Mouse (Mus musculus): Measurements from ENCODE around the gene Tm6sf2. TPM values are rescaled to one million over a fixed set of nuclear protein-coding genes. Genes with fewer than 3 reads are reported as not detected.

Gene Tm6sf2
- polyA plus RNA-seq, 1 experiment, result 0.54 TPM

DNA sequence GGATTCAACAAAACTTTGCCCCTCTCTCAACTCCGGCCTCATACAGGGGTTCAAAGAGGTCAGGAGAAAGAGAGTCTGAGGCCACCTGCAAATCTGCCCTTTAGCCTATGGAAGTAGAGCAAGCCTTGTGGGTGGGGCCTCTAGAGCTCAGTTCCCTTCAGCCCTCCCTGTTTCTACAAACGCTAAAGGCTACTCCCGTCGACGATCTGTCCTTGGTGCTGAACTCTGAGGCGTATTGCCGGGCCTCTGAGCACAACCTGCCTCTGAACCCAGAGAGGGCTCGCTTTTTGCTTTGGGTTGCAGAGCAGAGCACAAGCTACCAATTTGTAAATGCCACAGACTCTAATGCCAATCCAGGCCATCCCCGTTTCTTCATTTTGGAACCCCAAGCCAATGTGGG, 44.9 kb downstream of the Tm6sf2 start:
- Histone ChIP-seq H3K4me3 (no peak overlapping the region), H3ac (ENCODE audit: control insufficient read depth, insufficient read length) (no peak overlapping the region), H3K27me3 (ENCODE audit: control insufficient read depth, insufficient read depth, insufficient read length) (peaks cover 76% of the 10 kb centered on the region), H3K79me2 (ENCODE audit: control insufficient read depth, insufficient read depth) (no peaks in the 10 kb centered on the region), H3K36me3 (ENCODE audit: control insufficient read depth, insufficient read depth) (no peaks in the 10 kb centered on the region), H3K4me2 (ENCODE audit: low read depth) (no peak overlapping the region)
- TF ChIP-seq TCF3 (IDR thresholded peaks at IDR 0.05; ENCODE audit: insufficient read length, low read depth) (no peak), REST (IDR thresholded peaks at IDR 0.05; ENCODE audit: insufficient read depth, insufficient read length) (peak; percentile 3), CEBPB (IDR thresholded peaks at IDR 0.05; ENCODE audit: insufficient read depth, poor library complexity, severe bottlenecking) (no peak), POLR2A (IDR thresholded peaks at IDR 0.05; ENCODE audit: insufficient read length, low read depth) (no peak)

DNA sequence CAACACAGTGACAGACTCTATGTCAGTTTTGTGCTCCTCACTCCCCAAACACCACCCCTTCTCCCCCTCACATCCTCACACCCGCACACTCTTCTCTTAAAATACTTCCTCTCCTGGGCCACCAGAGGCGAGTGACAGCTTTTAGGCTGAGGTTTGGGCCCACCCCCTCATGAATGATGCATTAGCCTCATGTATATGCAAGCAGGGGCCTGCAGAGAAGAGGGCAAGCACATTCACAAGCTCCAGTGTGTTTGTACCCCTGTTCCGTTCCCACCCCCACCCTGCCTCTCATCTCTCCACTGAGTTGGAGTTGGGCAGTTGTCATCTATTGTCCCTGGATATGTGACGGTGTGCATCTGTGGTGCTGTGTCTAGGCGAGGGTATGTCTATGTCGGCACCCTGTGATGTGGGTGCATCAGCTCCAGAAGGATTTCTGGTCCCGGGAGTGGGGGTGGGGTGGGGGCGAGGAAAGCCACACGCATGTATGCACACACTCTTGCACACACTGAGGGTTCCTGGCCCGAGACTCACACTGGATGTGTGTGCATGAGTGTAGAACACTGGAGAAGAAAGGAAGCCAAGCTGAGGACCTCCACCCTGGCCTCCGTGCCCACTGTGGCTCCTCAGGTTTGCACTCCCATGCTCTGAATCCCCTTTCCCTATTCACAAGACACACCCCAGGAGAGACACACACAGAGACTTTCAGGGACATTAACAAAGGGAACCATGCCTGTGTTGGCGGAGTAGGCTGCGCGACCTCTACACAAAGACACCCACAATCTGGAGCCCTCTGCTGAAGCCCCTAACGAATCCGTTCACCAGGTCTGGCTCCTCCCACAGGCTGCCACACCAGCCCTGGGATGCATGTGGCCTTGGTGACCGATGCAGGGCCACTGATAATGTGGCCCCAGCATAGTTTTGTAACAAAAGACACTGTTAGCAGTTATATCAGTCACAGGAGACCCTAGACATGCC, 46.3 kb downstream of the Tm6sf2 start:
- Histone ChIP-seq H3ac (ENCODE audit: control insufficient read depth, insufficient read length) (no peak overlapping the region), H3K4me3 (no peak overlapping the region), H3K79me2 (ENCODE audit: control insufficient read depth, insufficient read depth) (no peaks in the 10 kb centered on the region), H3K36me3 (ENCODE audit: control insufficient read depth, insufficient read depth) (no peaks in the 10 kb centered on the region), H3K27me3 (ENCODE audit: control insufficient read depth, insufficient read depth, insufficient read length) (peaks cover 72% of the 10 kb centered on the region), H3K4me2 (ENCODE audit: low read depth) (no peak overlapping the region)
- no peak for TF ChIP-seq USF1 (IDR thresholded peaks at IDR 0.05; ENCODE audit: low read depth)
- no peak for TF ChIP-seq REST (IDR thresholded peaks at IDR 0.05; ENCODE audit: insufficient read depth, insufficient read length)
- TF ChIP-seq SRF (IDR thresholded peaks at IDR 0.05; ENCODE audit: control insufficient read depth, insufficient read length, low read depth), result no peak

DNA sequence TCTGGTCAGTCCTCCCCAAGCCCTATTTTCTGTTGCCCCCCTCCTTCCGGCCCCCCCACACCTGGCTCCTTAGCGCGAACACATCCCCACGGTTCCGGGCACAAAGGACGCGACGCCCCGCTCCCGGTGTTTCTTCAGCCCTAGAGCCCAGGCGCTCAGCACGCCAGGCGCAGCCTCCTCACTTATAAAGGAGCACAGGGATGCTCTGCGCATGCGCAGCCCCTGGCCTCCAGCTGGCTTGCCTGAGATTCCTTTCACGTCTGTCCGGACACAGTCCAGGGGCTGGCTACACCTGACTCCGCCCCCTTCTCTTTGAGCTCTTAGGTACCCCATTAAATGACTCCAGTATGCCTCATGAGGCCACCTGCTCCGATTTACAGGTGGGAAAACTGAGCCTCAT, 47.9 kb downstream of the Tm6sf2 start, which contains the start of gene Ncan:
Gene Ncan, minus strand, starts transcription at position 207 of the 400 bp plus-strand sequence.
- Histone ChIP-seq H3K36me3 (ENCODE audit: control insufficient read depth, insufficient read depth) (no peaks in the 10 kb centered on the region), H3ac (ENCODE audit: control insufficient read depth, insufficient read length) (no peak within 1 kb of the TSS), H3K4me3 (no peak within 1 kb of the TSS), H3K79me2 (ENCODE audit: control insufficient read depth, insufficient read depth) (no peaks in the 10 kb centered on the region), H3K27me3 (ENCODE audit: control insufficient read depth, insufficient read depth, insufficient read length) (peaks cover 71% of the 10 kb centered on the region), H3K4me2 (ENCODE audit: low read depth) (no peak within 1 kb of the TSS)
- TF ChIP-seq TCF3 (IDR thresholded peaks at IDR 0.05; ENCODE audit: insufficient read length, low read depth), result no peak
- no peak for TF ChIP-seq POLR2AphosphoS2 (IDR thresholded peaks at IDR 0.05; ENCODE audit: insufficient read length, low read depth)
- no peak for TF ChIP-seq MYOG (IDR thresholded peaks at IDR 0.05; ENCODE audit: control insufficient read depth in 1 of 3, insufficient read depth in 1 of 3, insufficient read length in 2 of 3, low read depth in 2 of 3)
- no peak for TF ChIP-seq SRF (IDR thresholded peaks at IDR 0.05; ENCODE audit: control insufficient read depth, insufficient read length, low read depth)
- TF ChIP-seq MYOD1 (IDR thresholded peaks at IDR 0.05; ENCODE audit: control insufficient read depth in 1 of 3, insufficient read length in 2 of 3, low read depth in 2 of 3), result no peak
- TF ChIP-seq E2F4 (IDR thresholded peaks at IDR 0.05; ENCODE audit: insufficient read depth), result no peak
- no peak for TF ChIP-seq CEBPB (IDR thresholded peaks at IDR 0.05; ENCODE audit: insufficient read depth, poor library complexity, severe bottlenecking)
- no peak for TF ChIP-seq MAX (IDR thresholded peaks at IDR 0.05; ENCODE audit: low read depth)
- TF ChIP-seq TCF12 (IDR thresholded peaks at IDR 0.05; ENCODE audit: insufficient read depth, poor library complexity, severe bottlenecking), result no peak
- no peak for TF ChIP-seq POLR2A (IDR thresholded peaks at IDR 0.05; ENCODE audit: insufficient read length, low read depth)
- TF ChIP-seq REST (IDR thresholded peaks at IDR 0.05; ENCODE audit: insufficient read depth, insufficient read length), result no peak
- no peak for TF ChIP-seq USF1 (IDR thresholded peaks at IDR 0.05; ENCODE audit: low read depth)

DNA sequence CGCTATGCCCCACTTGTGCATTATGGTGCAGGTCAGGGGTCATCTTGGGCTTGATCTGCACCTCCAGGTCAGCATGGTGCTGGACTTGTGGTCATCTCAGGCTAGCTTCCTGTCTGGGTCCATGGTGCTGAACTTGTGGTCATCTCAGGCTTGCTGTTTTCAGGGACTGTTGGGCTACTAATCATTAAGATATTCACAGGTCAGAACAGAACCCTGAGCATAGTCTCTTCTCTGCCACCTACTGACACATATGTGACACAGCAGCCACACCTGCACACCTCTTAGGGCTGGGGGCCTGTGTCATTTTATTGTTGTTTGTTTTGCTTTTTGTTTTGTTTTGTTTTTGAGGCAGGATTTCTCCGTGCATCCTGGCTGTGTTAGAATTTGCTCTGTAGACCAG, 50.1 kb downstream of the Tm6sf2 start:
- Histone ChIP-seq H3K36me3 (ENCODE audit: control insufficient read depth, insufficient read depth) (no peaks in the 10 kb centered on the region), H3K27me3 (ENCODE audit: control insufficient read depth, insufficient read depth, insufficient read length) (peaks cover 57% of the 10 kb centered on the region), H3K79me2 (ENCODE audit: control insufficient read depth, insufficient read depth) (no peaks in the 10 kb centered on the region), H3ac (ENCODE audit: control insufficient read depth, insufficient read length) (no peak overlapping the region), H3K4me3 (no peak overlapping the region), H3K4me2 (ENCODE audit: low read depth) (no peak overlapping the region)
- no peak for TF ChIP-seq SRF (IDR thresholded peaks at IDR 0.05; ENCODE audit: control insufficient read depth, insufficient read length, low read depth)
- peak; percentile 45 for TF ChIP-seq REST (IDR thresholded peaks at IDR 0.05; ENCODE audit: insufficient read depth, insufficient read length)

DNA sequence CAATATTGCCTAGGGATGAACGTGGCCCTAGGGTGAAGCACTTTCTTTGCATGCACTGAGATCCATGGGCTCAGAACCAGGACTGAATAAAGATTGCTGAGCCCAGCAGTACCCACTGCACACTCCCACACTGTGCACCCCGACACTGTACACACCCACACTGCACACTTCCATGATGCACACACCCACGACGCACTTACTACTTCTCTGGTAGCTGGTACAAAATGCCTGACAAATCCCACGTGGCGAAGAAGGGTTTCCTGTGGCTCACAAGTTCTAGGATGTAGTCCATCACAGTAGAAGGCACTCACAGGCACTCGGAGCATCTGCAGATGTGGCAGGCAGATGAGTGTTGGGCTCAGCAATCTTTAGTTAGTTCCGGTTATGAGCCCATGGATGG, 52.3 kb downstream of the Tm6sf2 start:
- H3K79me2 ChIP-seq (ENCODE audit: control insufficient read depth, insufficient read depth), result no peaks in the 10 kb centered on the region
- H3ac ChIP-seq (ENCODE audit: control insufficient read depth, insufficient read length), result no peak overlapping the region
- no peak for TF ChIP-seq USF1 (IDR thresholded peaks at IDR 0.05; ENCODE audit: low read depth)
- no peak for TF ChIP-seq POLR2A (IDR thresholded peaks at IDR 0.05; ENCODE audit: insufficient read length, low read depth)
- TF ChIP-seq REST (IDR thresholded peaks at IDR 0.05; ENCODE audit: insufficient read depth, insufficient read length), result no peak
- no peak for TF ChIP-seq TCF12 (IDR thresholded peaks at IDR 0.05; ENCODE audit: insufficient read depth, poor library complexity, severe bottlenecking)
- TF ChIP-seq SRF (IDR thresholded peaks at IDR 0.05; ENCODE audit: control insufficient read depth, insufficient read length, low read depth), result no peak
- no peak for TF ChIP-seq MYOD1 (IDR thresholded peaks at IDR 0.05; ENCODE audit: control insufficient read depth in 1 of 3, insufficient read length in 2 of 3, low read depth in 2 of 3)
- TF ChIP-seq TCF3 (IDR thresholded peaks at IDR 0.05; ENCODE audit: insufficient read length, low read depth), result no peak
- no peak for TF ChIP-seq MYOG (IDR thresholded peaks at IDR 0.05; ENCODE audit: control insufficient read depth in 1 of 3, insufficient read depth in 1 of 3, insufficient read length in 2 of 3, low read depth in 2 of 3)
- TF ChIP-seq CEBPB (IDR thresholded peaks at IDR 0.05; ENCODE audit: insufficient read depth, poor library complexity, severe bottlenecking), result no peak
- TF ChIP-seq MAX (IDR thresholded peaks at IDR 0.05; ENCODE audit: low read depth), result no peak
- TF ChIP-seq POLR2AphosphoS2 (IDR thresholded peaks at IDR 0.05; ENCODE audit: insufficient read length, low read depth), result no peak
- no peak overlapping the region for H3K4me2 ChIP-seq (ENCODE audit: low read depth)
- H3K27me3 ChIP-seq (ENCODE audit: control insufficient read depth, insufficient read depth, insufficient read length), result peaks cover 43% of the 10 kb centered on the region
- no peak overlapping the region for H3K4me3 ChIP-seq
- no peaks in the 10 kb centered on the region for H3K36me3 ChIP-seq (ENCODE audit: control insufficient read depth, insufficient read depth)
